Mouse (Mus musculus): ENCODE results near the gene Nfs1.
"Not testable (repeated sequence)": the region's sequence is repeated elsewhere in the genome, so short reads cannot be mapped to it uniquely, and the experiment has no call there.

The Nfs1 gene

DNA sequence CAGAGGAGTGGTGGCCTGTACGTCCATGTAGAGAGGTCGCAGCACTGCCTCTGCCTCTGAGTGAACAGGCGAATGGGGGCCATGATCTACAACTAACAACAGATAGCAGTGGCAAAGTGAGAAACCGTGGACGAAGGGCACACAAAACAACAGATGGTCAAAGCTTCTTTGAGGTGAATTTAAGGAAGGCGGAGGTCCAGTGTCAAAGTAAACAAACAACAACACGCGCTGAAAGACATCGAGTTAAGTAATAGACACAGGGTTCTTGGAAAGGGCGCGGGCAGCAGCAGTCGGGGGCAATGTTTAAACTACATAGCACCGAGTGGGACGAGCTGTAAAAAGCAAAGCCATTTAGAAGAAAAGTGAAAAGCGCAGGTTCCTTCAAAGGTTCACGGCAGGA lies 619 bp downstream of the Nfs1 start:
- no peak for DNase-seq (ENCODE audit: low spot score)

GRCm38 (mm10) chr2:156142820-156143219 lies 1.2 kb downstream of the Nfs1 start:
- no peak for DNase-seq (ENCODE audit: low spot score)

DNA sequence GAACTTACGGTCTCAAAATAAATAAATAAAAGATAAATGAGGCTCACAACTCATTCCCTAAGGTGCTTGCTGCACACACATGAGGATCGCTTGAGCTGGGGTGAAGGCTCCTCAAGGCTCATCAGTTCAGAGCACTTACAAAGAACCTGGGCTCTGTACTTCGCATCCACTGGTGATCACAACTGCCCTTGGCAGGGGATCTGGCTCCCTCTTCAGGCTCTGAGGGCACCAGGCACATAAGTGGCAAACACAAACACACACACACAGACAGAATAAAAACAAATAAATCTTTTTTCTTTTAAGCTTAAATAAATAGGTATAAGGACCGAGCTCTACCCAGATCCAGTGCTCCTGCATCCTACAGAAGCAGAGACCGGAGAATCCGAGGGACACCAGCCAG lies 8.3 kb downstream of the Nfs1 start:
- DNase-seq (ENCODE audit: low spot score): no peak

DNA sequence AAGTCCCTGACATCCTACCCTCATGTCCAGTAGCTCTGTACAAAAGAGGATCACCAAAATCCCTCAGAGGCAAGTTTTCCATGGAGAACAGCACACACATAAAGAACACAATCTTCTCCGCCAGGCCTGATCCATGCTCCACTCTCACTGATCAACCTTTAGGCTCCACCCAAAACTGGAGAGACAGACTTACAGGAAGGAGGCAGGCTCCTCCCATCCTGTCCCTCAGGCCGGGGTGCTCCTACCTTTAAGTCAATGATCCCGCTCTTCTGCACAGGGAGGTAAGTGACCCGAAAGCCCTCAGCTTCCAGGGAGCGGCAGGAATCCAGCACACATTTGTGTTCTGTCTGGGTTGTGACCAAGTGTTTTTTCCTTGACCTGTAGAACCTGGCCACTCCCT lies 9.8 kb downstream of the Nfs1 start:
- DNase-seq (ENCODE audit: low spot score): no peak

GRCm38 (mm10) chr2:156126992-156127391 lies 17.0 kb downstream of the Nfs1 start, which contains the start of gene Gm28036:
Gene Gm28036 (minus strand): TSS chr2:156127092.
- DNase-seq (ENCODE audit: low spot score): no peak

- no peak for DNase-seq (ENCODE audit: low spot score)
Observed at GRCm38 (mm10) chr2:156123731-156124130, 20.3 kb downstream of the Nfs1 start.

- no peak for DNase-seq (ENCODE audit: low spot score)
Observed at GRCm38 (mm10) chr2:156119566-156119965, 24.4 kb downstream of the Nfs1 start.

GRCm38 (mm10) chr2:156112080-156112423 lies 31.9 kb downstream of the Nfs1 start:
- not testable (repeated sequence) for DNase-seq (ENCODE audit: low spot score)

DNA sequence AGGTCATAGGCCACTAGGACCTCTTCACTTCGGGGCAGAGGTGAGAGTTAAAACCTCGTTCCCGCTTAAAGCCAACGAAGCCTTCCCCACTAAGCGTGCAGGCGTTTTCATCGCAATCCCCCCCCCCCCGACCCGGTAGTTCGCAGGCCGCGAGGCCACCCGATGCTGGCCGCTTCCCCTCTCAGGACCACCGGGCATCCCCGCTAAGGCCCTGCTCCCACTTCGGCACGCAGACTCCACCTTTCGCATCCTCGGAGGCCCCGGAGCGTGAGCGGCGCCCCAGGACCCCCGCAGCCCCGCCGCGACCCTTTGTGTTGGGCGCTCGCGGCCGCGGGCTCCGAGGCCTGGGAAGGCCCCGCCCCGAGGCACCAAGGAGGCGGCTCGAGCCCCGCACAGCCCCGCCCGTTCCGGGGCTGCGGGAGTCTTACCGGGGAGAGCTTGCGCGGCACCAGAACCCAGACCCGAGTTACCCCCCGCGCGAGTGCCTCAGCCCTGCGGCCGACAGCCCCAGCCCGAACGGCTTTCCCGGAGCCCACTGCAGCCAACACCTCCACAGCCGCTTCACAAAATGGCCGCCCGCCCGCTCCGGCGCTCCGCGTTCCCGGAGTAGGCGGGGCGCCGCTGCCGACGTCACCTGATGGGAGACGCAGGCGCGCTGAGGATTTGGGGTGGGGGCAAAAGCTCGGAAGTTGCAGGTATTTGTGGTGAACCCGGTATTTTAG lies 32.5 kb downstream of the Nfs1 start, which contains the start of the genes Cpne1 and Rbm12:
TSS of gene Cpne1 (minus strand) at position 608 of the 722 bp plus-strand sequence.
TSS of gene Rbm12 (minus strand) at position 621 of the 722 bp plus-strand sequence.
- peak; percentile 93 for DNase-seq (ENCODE audit: low spot score)

- peak; percentile 6 for DNase-seq (ENCODE audit: low spot score)
Observed at GRCm38 (mm10) chr2:156110627-156111357, 33.2 kb downstream of the Nfs1 start.

GRCm38 (mm10) chr2:156091926-156092325 lies 52.1 kb downstream of the Nfs1 start:
- no peak for DNase-seq (ENCODE audit: low spot score)

GRCm38 (mm10) chr2:156089799-156090198 lies 54.2 kb downstream of the Nfs1 start:
- DNase-seq (ENCODE audit: low spot score): no peak

- DNase-seq (ENCODE audit: low spot score): no peak
Observed at GRCm38 (mm10) chr2:156087391-156088110, 56.4 kb downstream of the Nfs1 start.

- DNase-seq (ENCODE audit: low spot score): no peak
Observed at GRCm38 (mm10) chr2:156084541-156084940, 59.4 kb downstream of the Nfs1 start.

DNA sequence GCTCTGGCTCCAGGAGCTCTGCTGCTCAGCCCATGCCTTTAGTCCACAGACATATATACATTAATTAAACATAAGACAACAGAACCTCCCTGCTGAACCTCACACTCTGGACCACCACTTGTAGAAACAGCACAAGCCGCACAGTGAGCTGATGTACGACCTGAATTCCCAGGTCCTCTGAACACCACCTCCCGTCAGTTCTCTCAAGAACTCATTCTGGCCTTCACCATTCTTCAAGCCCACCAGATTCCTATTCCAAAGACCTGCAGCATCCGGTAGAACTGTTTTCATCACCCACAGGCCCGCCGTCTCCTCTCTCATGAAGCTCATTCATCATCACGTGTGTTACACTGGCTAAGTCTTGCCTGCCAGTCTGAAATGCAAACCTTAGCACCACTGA lies 63.6 kb downstream of the Nfs1 start:
- DNase-seq (ENCODE audit: low spot score): no peak

DNA sequence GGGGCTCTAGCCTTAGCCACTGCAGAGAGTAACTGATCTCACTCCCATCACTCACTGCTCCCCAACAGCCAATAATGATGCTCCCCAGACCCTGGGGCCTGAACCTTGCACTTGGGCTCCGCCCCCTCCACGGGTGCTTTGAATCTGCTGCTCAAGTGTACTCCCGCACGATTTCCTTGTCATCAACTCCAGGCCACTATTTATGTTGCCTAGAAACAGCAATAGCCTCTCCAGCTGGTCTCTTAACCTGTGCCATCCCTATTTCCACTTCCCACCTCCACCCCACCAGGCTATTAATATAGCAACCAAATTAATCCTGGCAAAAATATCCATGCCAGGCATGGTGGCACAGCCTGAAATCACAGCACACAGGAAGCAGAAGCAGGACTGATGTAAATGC lies 64.3 kb downstream of the Nfs1 start:
- no peak for DNase-seq (ENCODE audit: low spot score)

GRCm38 (mm10) chr2:156079183-156079560 lies 64.8 kb downstream of the Nfs1 start:
- no peak for DNase-seq (ENCODE audit: low spot score)

DNA sequence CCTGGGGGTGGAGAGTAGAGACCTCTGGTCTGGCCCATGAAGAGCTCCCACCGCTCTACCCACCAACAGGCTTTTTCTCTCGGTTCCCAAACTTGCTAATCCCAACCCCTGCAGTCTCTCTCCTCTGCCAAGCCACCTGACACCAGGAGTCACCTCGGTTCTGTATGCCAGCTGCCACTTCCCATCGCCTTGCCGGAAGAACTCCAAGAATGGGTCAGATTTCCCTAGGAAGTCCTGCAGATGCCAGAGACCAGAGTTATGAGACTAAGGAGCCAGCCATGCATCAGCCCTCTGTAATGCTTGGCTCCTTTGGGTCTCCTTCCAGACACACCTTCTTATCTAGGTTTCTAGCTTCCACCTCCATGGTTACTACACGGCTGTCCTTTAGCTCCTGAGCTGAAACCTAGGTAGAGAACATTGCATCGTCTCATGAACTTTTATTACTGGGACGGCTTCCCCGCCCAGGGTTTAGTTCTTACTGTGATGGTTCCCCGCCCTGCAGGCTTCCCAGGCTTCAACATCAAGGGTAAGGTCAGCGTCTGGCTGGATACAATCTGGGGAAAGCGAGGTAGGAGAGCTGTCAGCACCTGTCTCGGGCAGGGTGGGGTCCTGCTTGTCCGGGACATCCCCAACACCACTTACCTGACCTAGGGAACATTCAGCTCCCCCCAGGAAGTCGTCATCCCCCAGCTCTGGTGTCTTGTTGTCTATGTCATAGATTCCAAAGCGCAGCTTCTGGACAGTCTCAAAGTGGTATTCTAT lies 65.4 kb downstream of the Nfs1 start:
- DNase-seq (ENCODE audit: low spot score): no peak

- DNase-seq (ENCODE audit: low spot score): no peak
Observed at GRCm38 (mm10) chr2:156077461-156077860, 66.5 kb downstream of the Nfs1 start.

DNA sequence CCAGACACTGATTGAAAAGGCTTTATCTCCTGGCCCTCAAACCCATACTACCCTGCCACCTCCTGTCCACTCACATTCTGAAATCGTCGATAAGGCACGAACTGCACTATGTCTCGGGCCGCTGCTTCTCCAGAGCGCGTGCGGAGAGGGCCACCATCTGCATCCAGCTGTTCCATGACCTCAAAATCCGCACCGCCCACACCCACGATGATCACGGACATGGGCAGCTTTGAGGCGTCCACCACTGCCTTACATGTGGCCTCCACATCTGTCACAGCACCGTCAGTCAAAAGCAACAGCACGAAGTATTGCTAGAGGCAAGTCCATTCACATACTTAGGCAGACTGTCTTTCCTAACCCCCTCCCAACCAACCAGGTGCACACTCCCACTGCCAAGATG lies 70.3 kb downstream of the Nfs1 start:
- no peak for DNase-seq (ENCODE audit: low spot score)
